Mouse (Mus musculus): ENCODE measurements around the gene Hexim2. TPM values are rescaled to one million over a fixed set of nuclear protein-coding genes. Genes with fewer than 3 reads are reported as not detected.

Hexim2 gene
- total and polyA plus RNA-seq, 2 experiments from 2014 or later = 28.9 to 30.2 TPM

GRCm38 (mm10) chr11:103149771-103150170 is 17.5 kb downstream of the Hexim2 start:
- 94% methylated on average over 4 of the region's 4 CpGs for WGBS
- no peak overlapping the region for H3K4me3 ChIP-seq (ENCODE audit: low read length)
- no peak for TF ChIP-seq CTCF (IDR thresholded peaks at IDR 0.05; ENCODE audit: low read depth)
- H3K36me3 ChIP-seq (ENCODE audit: insufficient read depth, low read length) = no peaks in the 10 kb centered on the region
- H3K9ac ChIP-seq (replicated peaks; ENCODE audit: low read length) = no peak overlapping the region
- no peak overlapping the region for H3K27ac ChIP-seq
- no peak for ATAC-seq
- peaks cover 2% of the 10 kb centered on the region; the same call in 1 of the 2 replicates for H3K4me1 ChIP-seq (ENCODE audit: insufficient read depth, low read length)
- no peak overlapping the region for H3K4me2 ChIP-seq (ENCODE audit: low read depth, low read length)
- no peak for DNase-seq (ENCODE audit: low spot score)
- no peaks in the 10 kb centered on the region for H3K9me3 ChIP-seq (ENCODE audit: low read length)
- H3K27me3 ChIP-seq (ENCODE audit: insufficient read depth, low read length) = no peaks in the 10 kb centered on the region

GRCm38 (mm10) chr11:103158621-103159478 is 26.6 kb downstream of the Hexim2 start:
- WGBS = 3% methylated on average over 25 of the region's 25 CpGs
- peak; percentile 92 for DNase-seq (ENCODE audit: low spot score)
- Histone ChIP-seq H3K9me3 (ENCODE audit: low read length) (no peaks in the 10 kb centered on the region), H3K36me3 (ENCODE audit: insufficient read depth, low read length) (no peaks in the 10 kb centered on the region), H3K27ac (peak overlapping the region; percentile 72), H3K4me3 (ENCODE audit: low read length) (peak overlapping the region; percentile 19; the same call in 1 of the 2 replicates), H3K27me3 (ENCODE audit: insufficient read depth, low read length) (no peaks in the 10 kb centered on the region), H3K9ac (replicated peaks; ENCODE audit: low read length) (no peak overlapping the region), H3K4me1 (ENCODE audit: insufficient read depth, low read length) (0 out of 2 replicates have a peak, but pooled peaks cover 4% of the 10 kb centered on the region), H3K4me2 (ENCODE audit: low read depth, low read length) (peak overlapping the region; percentile 49)
- peak; percentile 97 for TF ChIP-seq CTCF (IDR thresholded peaks at IDR 0.05; ENCODE audit: low read depth)
- peak; percentile 95 for ATAC-seq

GRCm38 (mm10) chr11:103160738-103161137 is 28.5 kb downstream of the Hexim2 start:
- H3K27ac ChIP-seq = no peak overlapping the region
- no peaks in the 10 kb centered on the region for H3K27me3 ChIP-seq (ENCODE audit: insufficient read depth, low read length)
- H3K36me3 ChIP-seq (ENCODE audit: insufficient read depth, low read length) = no peaks in the 10 kb centered on the region
- WGBS = 92% methylated on average over 11 of the region's 11 CpGs
- 0 out of 2 replicates have a peak, but pooled peaks cover 4% of the 10 kb centered on the region for H3K4me1 ChIP-seq (ENCODE audit: insufficient read depth, low read length)
- no peak overlapping the region for H3K9ac ChIP-seq (replicated peaks; ENCODE audit: low read length)
- DNase-seq (ENCODE audit: low spot score) = no peak
- no peaks in the 10 kb centered on the region for H3K9me3 ChIP-seq (ENCODE audit: low read length)
- no peak for ATAC-seq
- no peak overlapping the region for H3K4me2 ChIP-seq (ENCODE audit: low read depth, low read length)
- no peak for TF ChIP-seq CTCF (IDR thresholded peaks at IDR 0.05; ENCODE audit: low read depth)
- H3K4me3 ChIP-seq (ENCODE audit: low read length) = no peak overlapping the region

DNA sequence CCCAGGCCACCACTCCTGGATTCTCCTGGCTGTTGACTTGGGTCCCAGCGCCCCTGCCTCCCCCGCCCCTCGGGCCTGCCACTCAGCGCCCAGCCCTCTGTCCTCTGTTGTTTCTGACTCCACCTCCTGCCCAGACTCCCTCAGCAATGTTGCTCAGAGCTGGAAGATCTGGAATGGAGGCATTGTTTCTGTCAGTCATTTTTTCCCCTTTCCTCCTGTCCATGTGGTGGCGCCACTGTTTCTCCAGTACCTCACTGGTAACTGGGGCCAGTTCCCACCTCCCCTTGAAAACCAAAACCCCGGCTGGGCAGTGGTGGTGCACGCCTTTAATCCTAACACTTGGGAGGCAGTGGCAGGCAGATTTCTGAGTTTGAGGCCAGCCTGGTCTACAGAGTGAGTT is 29.2 kb downstream of the Hexim2 start:
- DNase-seq (ENCODE audit: low spot score) = no peak
- no peaks in the 10 kb centered on the region for H3K27me3 ChIP-seq (ENCODE audit: insufficient read depth, low read length)
- no peak; the same call in 1 of the 2 replicates for TF ChIP-seq CTCF (IDR thresholded peaks at IDR 0.05; ENCODE audit: low read depth)
- H3K9ac ChIP-seq (replicated peaks; ENCODE audit: low read length) = no peak overlapping the region
- no peak overlapping the region for H3K4me3 ChIP-seq (ENCODE audit: low read length)
- no peak overlapping the region for H3K4me2 ChIP-seq (ENCODE audit: low read depth, low read length)
- 82% methylated on average over 7 of the region's 7 CpGs for WGBS
- no peaks in the 10 kb centered on the region for H3K36me3 ChIP-seq (ENCODE audit: insufficient read depth, low read length)
- ATAC-seq = no peak
- no peaks in the 10 kb centered on the region for H3K9me3 ChIP-seq (ENCODE audit: low read length)
- no peak overlapping the region for H3K27ac ChIP-seq
- H3K4me1 ChIP-seq (ENCODE audit: insufficient read depth, low read length) = 0 out of 2 replicates have a peak, but pooled peaks cover 4% of the 10 kb centered on the region

DNA sequence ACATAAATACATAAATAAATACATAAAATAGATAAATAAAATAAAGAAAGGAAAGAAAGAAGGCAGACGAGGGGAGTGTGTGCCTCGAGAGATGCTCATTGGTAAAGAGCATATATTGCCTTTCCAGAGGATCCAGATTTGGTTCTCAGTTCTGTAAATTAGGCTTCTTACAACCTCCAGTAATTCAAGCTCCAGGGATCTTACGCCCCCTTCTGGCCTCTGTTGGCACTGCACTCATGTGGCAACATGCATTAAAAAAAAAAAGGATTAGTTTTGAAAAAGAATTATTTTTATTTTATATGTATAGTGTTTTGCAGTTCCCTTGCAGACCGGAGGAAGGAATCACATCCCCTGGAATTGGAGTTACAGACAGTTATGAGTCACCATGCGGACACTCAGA is 29.9 kb downstream of the Hexim2 start:
- H3K27ac ChIP-seq = no peak overlapping the region
- no peak for DNase-seq (ENCODE audit: low spot score)
- ATAC-seq = no peak
- no peak overlapping the region for H3K9ac ChIP-seq (replicated peaks; ENCODE audit: low read length)
- no peak overlapping the region for H3K4me2 ChIP-seq (ENCODE audit: low read depth, low read length)
- no peak overlapping the region for H3K4me3 ChIP-seq (ENCODE audit: low read length)
- peak; percentile 49 for TF ChIP-seq CTCF (IDR thresholded peaks at IDR 0.05; ENCODE audit: low read depth)
- no peaks in the 10 kb centered on the region for H3K36me3 ChIP-seq (ENCODE audit: insufficient read depth, low read length)
- no peaks in the 10 kb centered on the region for H3K27me3 ChIP-seq (ENCODE audit: insufficient read depth, low read length)
- 94% methylated on average over 5 of the region's 5 CpGs for WGBS
- 0 out of 2 replicates have a peak, but pooled peaks cover 4% of the 10 kb centered on the region for H3K4me1 ChIP-seq (ENCODE audit: insufficient read depth, low read length)
- no peaks in the 10 kb centered on the region for H3K9me3 ChIP-seq (ENCODE audit: low read length)

DNA sequence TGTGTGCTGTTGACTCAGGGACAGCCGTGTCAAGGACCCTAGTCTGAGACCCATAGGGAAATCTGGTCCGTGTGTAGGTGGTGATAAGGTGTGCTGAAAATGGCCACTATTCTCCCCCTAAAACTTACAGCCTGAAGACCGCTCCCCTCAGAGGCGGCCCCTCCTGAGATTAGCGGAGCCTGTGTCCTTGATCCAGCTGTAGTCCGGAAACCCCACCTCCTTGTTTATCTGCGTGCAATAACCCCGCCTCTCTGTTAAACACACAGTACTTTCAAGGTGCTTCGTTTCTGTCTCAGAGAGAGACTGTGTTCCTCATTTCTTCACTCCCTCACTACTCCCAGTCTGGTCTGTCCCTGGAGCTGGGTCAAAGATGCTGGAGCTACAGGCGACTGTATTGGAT is 32.2 kb downstream of the Hexim2 start:
- WGBS = 37% methylated on average over 10 of the region's 10 CpGs
- H3K27me3 ChIP-seq (ENCODE audit: insufficient read depth, low read length) = no peaks in the 10 kb centered on the region

More for the DNA sequence above, 32.2 kb downstream of the Hexim2 start:
- no peaks in the 10 kb centered on the region for H3K9me3 ChIP-seq (ENCODE audit: low read length)
- TF ChIP-seq CTCF (IDR thresholded peaks at IDR 0.05; ENCODE audit: low read depth) = no peak
- no peak overlapping the region for H3K4me3 ChIP-seq (ENCODE audit: low read length)
- no peak overlapping the region for H3K9ac ChIP-seq (replicated peaks; ENCODE audit: low read length)
- no peaks in the 10 kb centered on the region; the same call in 1 of the 2 replicates for H3K4me1 ChIP-seq (ENCODE audit: insufficient read depth, low read length)
- ATAC-seq = no peak
- no peak overlapping the region for H3K27ac ChIP-seq
- H3K36me3 ChIP-seq (ENCODE audit: insufficient read depth, low read length) = no peaks in the 10 kb centered on the region
- H3K4me2 ChIP-seq (ENCODE audit: low read depth, low read length) = no peak overlapping the region
- no peak for DNase-seq (ENCODE audit: low spot score)

All from hindbrain, postnatal 0 days (tissue).